Mouse (Mus musculus) kidney, adult 2 months (tissue): Measurements from ENCODE around the gene Ddb2.

Experiments used
- CTCF ChIP-seq: fragments of 200-500 bp; conservative IDR thresholded peaks from 2 replicates; pipeline ENCODE4 v1.5.1; 2011; ENCODE audit warnings: low read depth, mild to moderate bottlenecking, control low read depth, low read length, moderate library complexity, mixed read lengths; ENCODE audit not compliant: insufficient read depth, insufficient read length
- POLR2A ChIP-seq: fragments of 200-500 bp; IDR thresholded peaks from one replicate; pipeline ENCODE4 v1.6.1; 2011; ENCODE audit warnings: low read depth, low read length, control low read depth

DNA sequence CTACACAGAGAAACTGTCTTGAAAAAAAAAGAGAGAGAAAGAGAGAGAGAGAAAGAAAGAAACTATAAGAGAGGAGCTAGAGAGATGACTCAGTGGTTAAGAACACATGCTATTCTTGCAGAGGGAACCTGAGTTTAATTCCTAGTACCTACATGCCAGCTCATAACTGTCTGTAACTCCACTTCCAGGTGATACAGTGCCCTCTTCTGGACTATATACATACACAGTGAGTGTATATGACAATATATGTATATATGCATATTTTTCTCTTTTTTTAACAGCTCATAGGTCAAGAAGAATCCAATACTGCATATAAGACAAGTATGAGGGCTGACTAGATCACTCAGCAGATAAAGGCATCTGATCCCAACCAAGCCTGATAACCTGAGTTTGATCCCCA is 23.5 kb downstream of the Ddb2 start:
- TF ChIP-seq CTCF = no peak
- no peak for TF ChIP-seq POLR2A
